ENCODE assay signal across 14 mouse cellular contexts in the genomic region with DNA sequence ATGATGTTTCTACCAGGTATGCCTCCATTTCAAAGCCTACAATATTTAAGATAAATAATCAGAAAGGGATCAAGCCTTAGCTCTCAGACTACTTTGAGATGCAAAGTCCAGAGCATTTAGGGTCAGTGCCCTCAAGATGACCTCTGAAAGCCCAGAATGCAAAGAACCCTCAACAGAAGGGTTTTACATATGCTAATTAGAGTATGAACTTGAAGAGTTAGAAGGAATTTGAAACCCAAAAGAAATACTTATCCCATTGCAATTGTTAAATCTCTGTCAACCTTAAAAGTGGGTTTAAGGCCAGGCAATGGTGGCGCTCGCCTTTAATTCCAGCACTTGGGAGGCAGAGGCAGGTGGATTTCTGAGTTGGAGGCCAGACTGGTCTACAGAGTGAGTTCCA.
"Had no signal": no experiment of that assay in that cellular context is flagged by ENCODE, and none has a peak within 500 bp of the region (broad histone marks: within the 10 kb centered on the region; RNA-seq: fewer than 3 reads in every experiment).

No protein-coding gene starts in this region.

- H3K4me2 ChIP-seq: lung, embryonic 14.5 days; midbrain, embryonic 12.5 days; neural tube, embryonic 12.5 days; stomach, embryonic 15.5 days had no signal

- H3K9ac ChIP-seq: lung, embryonic 14.5 days; midbrain, embryonic 12.5 days; neural tube, embryonic 12.5 days; stomach, embryonic 15.5 days had no signal

- H3K27me3 ChIP-seq: midbrain, embryonic 12.5 days; neural tube, embryonic 12.5 days; stomach, embryonic 15.5 days had no signal

- H3K27ac ChIP-seq: midbrain, embryonic 10.5 days; midbrain, embryonic 12.5 days; neural tube, embryonic 12.5 days; stomach, embryonic 15.5 days; stomach, postnatal 0 days had no signal

- H3K4me3 ChIP-seq: midbrain, embryonic 10.5 days; midbrain, embryonic 12.5 days; neural tube, embryonic 12.5 days; stomach, embryonic 15.5 days had no signal

- DNase-seq: lung, adult 18-20 months; lung, embryonic 14.5 days; lung, postnatal 10 days; lung, postnatal 4 days; midbrain, embryonic 14.5 days; right cerebral cortex, postnatal 14 days; thymus, adult 2 months; thymus, postnatal 25 days; thymus, postnatal 4 days had no signal

- H3K9me3 ChIP-seq: midbrain, embryonic 10.5 days; midbrain, embryonic 12.5 days; neural tube, embryonic 12.5 days; stomach, embryonic 15.5 days had no signal
